Comparison of ENCODE assay signal across 18 mouse cellular contexts in the genomic region with DNA sequence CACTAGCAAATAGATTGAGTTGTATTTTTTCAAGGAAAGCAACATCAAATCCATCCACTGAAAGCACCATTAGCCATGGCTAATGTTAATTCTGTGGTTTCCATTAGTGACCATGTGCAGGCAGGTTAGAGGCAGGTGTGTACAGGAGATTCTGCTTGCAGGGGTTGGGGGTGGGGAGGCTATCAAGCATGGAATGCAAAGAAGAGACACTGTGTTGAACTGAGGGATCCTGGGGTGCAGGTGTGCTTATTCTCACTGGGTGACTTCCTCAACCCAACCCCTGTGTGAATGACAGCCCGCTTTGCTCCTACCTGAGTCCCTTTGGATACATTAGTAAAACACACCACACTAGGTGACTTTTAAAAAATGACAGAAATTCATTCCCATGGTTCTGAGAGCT. TPM values are rescaled to one million over a fixed set of nuclear protein-coding genes. Genes with fewer than 3 reads are reported as not detected.
"Had no signal": no experiment of that assay in that cellular context is flagged by ENCODE, and none has a peak within 500 bp of the region (broad histone marks: within the 10 kb centered on the region; RNA-seq: fewer than 3 reads in every experiment).

No protein-coding gene starts in this region.

- H3K4me3 ChIP-seq: neural tube, embryonic 12.5 days; neural tube, embryonic 13.5 days; neural tube, embryonic 15.5 days; stomach, embryonic 15.5 days had no signal

- DNase-seq: retina, postnatal 1 day; right cerebral cortex, postnatal 14 days; right cerebral cortex, postnatal 25 days; right cerebral cortex, postnatal 4 days; spleen, adult 18-20 months; thymus, adult 18-20 months; thymus, adult 2 months; thymus, postnatal 14 days; thymus, postnatal 25 days; thymus, postnatal 36 days; thymus, postnatal 4 days had no signal

- H3K4me1 ChIP-seq: neural tube, embryonic 12.5 days; neural tube, embryonic 13.5 days; neural tube, embryonic 15.5 days; stomach, embryonic 15.5 days had no signal

- H3K9me3 ChIP-seq: neural tube, embryonic 12.5 days; neural tube, embryonic 13.5 days; neural tube, embryonic 15.5 days; stomach, embryonic 15.5 days had no signal

- H3K27me3 ChIP-seq: neural tube, embryonic 12.5 days; neural tube, embryonic 13.5 days; neural tube, embryonic 15.5 days; stomach, embryonic 15.5 days had no signal

- H3K27ac ChIP-seq: neural tube, embryonic 12.5 days; neural tube, embryonic 13.5 days; neural tube, embryonic 15.5 days; stomach, embryonic 15.5 days; stomach, postnatal 0 days had no signal

- H3K36me3 ChIP-seq: neural tube, embryonic 12.5 days; neural tube, embryonic 13.5 days; neural tube, embryonic 15.5 days; stomach, embryonic 15.5 days had no signal

RNA-seq across cellular contexts. Expression of gene Asic2, which starts 20.2 kb away (rescaled TPM):
- total RNA-seq: neutrophil, adult 5-6 weeks had no signal
- polyA plus RNA-seq: thymus, postnatal 0 days had no signal
